Mouse (Mus musculus) common myeloid progenitor, adult 5-6 weeks (primary cell): Measurements from ENCODE around the gene Defb28. TPM values are rescaled to one million over a fixed set of nuclear protein-coding genes. Genes with fewer than 3 reads are reported as not detected.

Source experiments
- ATAC-seq: replicated peaks from 2 replicates; pipeline ENCODE4 v1.8.0; 2016; ENCODE audit warnings: low read depth, mild to moderate bottlenecking, moderate TSS enrichment, inconsistent platforms; ENCODE audit not compliant: poor library complexity, severe bottlenecking
- total RNA-seq: library from RNA; stranded (forward); fragments of 200-1000, 187-1606 nt; gene quantifications from 2 replicates; pipeline ENCODE4 v1.2.3, GENCODE M21; 2017

Defb28 gene
- total RNA-seq, 1 experiment from 2014 or later: not detected

GRCm38 (mm10) chr2:152553774-152554423 lies 35.8 kb downstream of the Defb28 start:
- ATAC-seq: peak; percentile 75

GRCm38 (mm10) chr2:152556655-152557054 lies 38.6 kb downstream of the Defb28 start:
- peak; percentile 41; the same call in 1 of the 2 replicates for ATAC-seq

- no peak for ATAC-seq
Observed at GRCm38 (mm10) chr2:152569038-152569437, 51.0 kb downstream of the Defb28 start, which contains the start of gene Gm17416. TSS of gene Gm17416 (plus strand) at chr2:152569338.

- ATAC-seq: no peak
Observed at GRCm38 (mm10) chr2:152569881-152570280, 51.8 kb downstream of the Defb28 start.

- ATAC-seq: no peak
Observed at GRCm38 (mm10) chr2:152570313-152570712, 52.3 kb downstream of the Defb28 start.

Other genes with a start within 250 kb of the Defb28 start
- 15.1 and 17.1 TPM in 2 replicates for gene Tbc1d20, start 224.4 kb upstream of the Defb28 start, total RNA-seq
- 45.6 and 61.9 TPM in 2 replicates for gene Rbck1, start 185.6 kb upstream of the Defb28 start, total RNA-seq
- not detected in 2 replicates for gene Trib3, start 174.2 kb upstream of the Defb28 start, total RNA-seq
- gene Nrsn2, start 141.6 kb upstream of the Defb28 start, total RNA-seq: not detected in 2 replicates
- gene Sox12, start 120.2 kb upstream of the Defb28 start, total RNA-seq: 3.3 and 3.7 TPM in 2 replicates
- gene Zcchc3, start 103.2 kb upstream of the Defb28 start, total RNA-seq: 3.7 and 4.3 TPM in 2 replicates
- not detected in 2 replicates for gene 6820408C15Rik, start 102.7 kb upstream of the Defb28 start, total RNA-seq
- not detected in 2 replicates for gene Defb23, start 53.6 kb upstream of the Defb28 start, total RNA-seq
- not detected in 2 replicates for gene Defb20, start 41.2 kb upstream of the Defb28 start, total RNA-seq
- not detected in 2 replicates for gene Defb22, start 28.1 kb upstream of the Defb28 start, total RNA-seq
- not detected in 2 replicates for gene Defb26, start 6.6 kb upstream of the Defb28 start, total RNA-seq
- gene Defb29, start 21.8 kb downstream of the Defb28 start, total RNA-seq: not detected in 2 replicates
- gene Gm17416, start 51.1 kb downstream of the Defb28 start, total RNA-seq: not detected in 2 replicates
- not detected in 2 replicates for gene Defb21, start 54.5 kb downstream of the Defb28 start, total RNA-seq
- not detected in 2 replicates for gene Defb19, start 62.1 kb downstream of the Defb28 start, total RNA-seq
- gene Defb45, start 81.1 kb downstream of the Defb28 start, total RNA-seq: not detected in 2 replicates
- not detected in 2 replicates for gene Defb36, start 86.1 kb downstream of the Defb28 start, total RNA-seq
- not detected in 2 replicates for gene Defb25, start 104.8 kb downstream of the Defb28 start, total RNA-seq
- 0.50 TPM in 1 of 2 replicates, not detected in the other for gene Rem1, start 108.7 kb downstream of the Defb28 start, total RNA-seq
- 68.2 and 70.3 TPM in 2 replicates for gene H13, start 151.2 kb downstream of the Defb28 start, total RNA-seq
- 3.8 and 10.0 TPM in 2 replicates for gene Mcts2, start 168.8 kb downstream of the Defb28 start, total RNA-seq
- gene Id1, start 218.0 kb downstream of the Defb28 start, total RNA-seq: 2.8 and 5.8 TPM in 2 replicates
- 2.7 and 3.7 TPM in 2 replicates for gene Cox4i2, start 235.9 kb downstream of the Defb28 start, total RNA-seq